Mouse (Mus musculus) small intestine, adult 2 months (tissue): ENCODE measurements around the gene Tmem219.

ENCODE experiments used
- CTCF ChIP-seq: fragments of 200-500 bp; IDR thresholded peaks from 2 replicates; pipeline ENCODE4 v1.5.1; 2012; ENCODE audit warnings: low read depth, mild to moderate bottlenecking, control low read depth, inconsistent platforms, low read length, moderate library complexity, mixed read lengths; ENCODE audit not compliant: insufficient replicate concordance, insufficient read length; ENCODE audit errors: extremely low read depth
- POLR2A ChIP-seq: fragments of 200-500 bp; IDR thresholded peaks from 2 replicates; pipeline ENCODE4 v1.6.1; 2012; ENCODE audit warnings: low read depth, mild to moderate bottlenecking, control low read depth, inconsistent platforms, low read length, moderate library complexity

DNA sequence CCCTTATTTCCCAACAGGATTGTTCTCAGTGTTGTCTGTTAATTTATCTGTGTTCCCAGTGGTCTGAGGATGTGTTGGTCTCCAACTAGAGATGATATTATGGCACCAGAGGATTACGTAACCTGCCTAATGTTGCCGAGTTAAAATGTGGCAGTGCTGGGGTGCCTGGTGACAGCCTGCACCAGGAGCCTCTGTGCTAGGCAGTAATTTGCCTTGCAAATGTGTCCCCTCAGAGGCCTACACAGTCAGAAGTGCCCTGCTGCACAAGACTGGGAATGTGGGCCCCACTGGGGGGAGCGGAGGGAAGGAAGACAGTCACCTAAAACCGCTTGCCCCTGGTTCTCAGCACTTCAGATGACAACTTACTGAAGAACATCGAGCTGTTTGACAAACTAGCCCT is 19.1 kb upstream of the Tmem219 start:
- TF ChIP-seq CTCF (no peak), POLR2A (no peak)
